Mouse (Mus musculus) hindbrain, embryonic 13.5 days (tissue): Measurements from ENCODE around the gene Myl9. TPM values are rescaled to one million over a fixed set of nuclear protein-coding genes. Genes with fewer than 3 reads are reported as not detected.
A peak's percentile ranks its signal among the peaks of the same experiment; 100 is the strongest.

Source experiments
- ATAC-seq: fragments of 200-750 bp; cut with Nextera tagmentation; 2 replicates; pipeline ENCODE4 v1.8.0; 2017; ENCODE audit warnings: moderate TSS enrichment; ENCODE audit not compliant: low FRiP score
- H3K27ac ChIP-seq: fragments of 300-500 bp; sonication (generic); 2 replicates; pipeline ENCODE4 v1.5.1; 2015; ENCODE audit warnings: inconsistent platforms, mild to moderate bottlenecking, moderate library complexity
- H3K27me3 ChIP-seq: fragments of 300-500 bp; sonication (generic); 2 replicates; pipeline ENCODE4 v1.6.1; 2015; ENCODE audit warnings: mild to moderate bottlenecking, inconsistent platforms
- H3K36me3 ChIP-seq: fragments of 300-500 bp; sonication (generic); 2 replicates; pipeline ENCODE4 v1.6.1; 2015; ENCODE audit warnings: mild to moderate bottlenecking, inconsistent platforms
- H3K4me1 ChIP-seq: fragments of 300-500 bp; sonication (generic); replicated peaks from 2 replicates; pipeline ENCODE4 v1.6.1; 2015; ENCODE audit warnings: inconsistent platforms
- H3K4me2 ChIP-seq: fragments of 300-500 bp; sonication (generic); 2 replicates; pipeline ENCODE4 v1.6.1; 2015; ENCODE audit warnings: inconsistent platforms, mild to moderate bottlenecking, moderate library complexity
- H3K4me3 ChIP-seq: fragments of 300-500 bp; sonication (generic); 2 replicates; pipeline ENCODE4 v1.5.1; 2015; ENCODE audit warnings: mild to moderate bottlenecking, inconsistent platforms
- H3K9ac ChIP-seq: fragments of 300-500 bp; sonication (generic); 2 replicates; pipeline ENCODE4 v1.6.1; 2015; ENCODE audit warnings: mild to moderate bottlenecking, inconsistent platforms
- H3K9me3 ChIP-seq: fragments of 300-500 bp; sonication (generic); 2 replicates; pipeline ENCODE4 v1.6.1; 2016; ENCODE audit warnings: inconsistent platforms
- WGBS: fragments of 180-500 bp; shearing (Covaris S2); methylation state at CpG from one replicate; pipeline ENCODE4 v1.1.7; 2015; 5-methylcytosine and 5-hydroxymethylcytosine counted together
- polyA plus RNA-seq: library from polyadenylated mRNA; unstranded; fragments of >200 nt; fragmentation: Nextera tagmentation; extraction: Ambion mirVana; gene quantifications from 2 replicates; pipeline ENCODE4 v1.2.1, GENCODE M21; 2015

Myl9 gene
- 39.1 and 53.3 TPM in 2 replicates for polyA plus RNA-seq

DNA sequence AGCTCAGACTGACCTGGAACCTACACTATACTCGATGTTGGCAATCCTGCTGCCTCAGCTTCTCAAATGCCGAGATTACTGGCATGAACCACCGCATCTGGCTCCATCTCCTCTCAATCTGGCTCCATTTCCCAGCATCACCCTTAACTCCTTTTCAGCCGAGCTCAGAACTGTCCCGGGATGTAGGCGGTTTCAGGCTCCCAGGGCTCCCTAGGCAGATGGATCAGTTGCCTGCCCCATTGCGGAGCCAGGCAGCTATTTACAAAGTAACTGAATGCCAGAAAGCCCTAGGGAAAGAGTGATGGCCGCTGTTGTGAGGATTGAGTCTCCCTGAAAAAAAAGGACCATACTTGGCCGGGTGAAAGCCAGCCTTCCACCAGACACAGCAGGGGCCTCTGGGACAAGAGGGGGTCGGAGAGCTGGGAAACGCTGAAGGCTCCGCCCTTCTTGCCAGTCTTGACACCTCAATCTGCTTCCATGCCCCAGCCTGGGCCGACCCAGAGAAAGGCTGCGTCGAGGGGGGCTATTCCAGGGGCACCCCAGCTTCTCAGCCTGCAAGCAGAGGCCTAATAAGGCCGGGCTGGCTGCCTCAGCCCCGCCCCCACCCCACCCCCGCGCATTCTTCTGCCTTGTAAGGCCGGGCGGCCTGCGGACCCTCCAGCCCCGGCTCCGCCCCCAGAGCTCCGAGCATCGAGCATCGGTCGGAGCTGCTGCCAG is at the start of gene Myl9:
Gene Myl9 (plus strand): TSS at position 683 of the 717 bp plus-strand sequence.
- Histone ChIP-seq H3K27me3 (peaks cover 17% of the 10 kb centered on the region), H3K9me3 (no peaks in the 10 kb centered on the region), H3K4me3 (peak within 1 kb of the TSS; percentile 37), H3K36me3 (no peaks in the 10 kb centered on the region), H3K4me2 (peak within 1 kb of the TSS; percentile 69), H3K9ac (peak within 1 kb of the TSS; percentile 64), H3K4me1 (peaks cover 28% of the 10 kb centered on the region), H3K27ac (peak within 1 kb of the TSS; percentile 27; the same call in 1 of the 2 replicates)
- peak; percentile 78 for ATAC-seq
- 1% methylated on average over 28 of the region's 28 CpGs for WGBS

DNA sequence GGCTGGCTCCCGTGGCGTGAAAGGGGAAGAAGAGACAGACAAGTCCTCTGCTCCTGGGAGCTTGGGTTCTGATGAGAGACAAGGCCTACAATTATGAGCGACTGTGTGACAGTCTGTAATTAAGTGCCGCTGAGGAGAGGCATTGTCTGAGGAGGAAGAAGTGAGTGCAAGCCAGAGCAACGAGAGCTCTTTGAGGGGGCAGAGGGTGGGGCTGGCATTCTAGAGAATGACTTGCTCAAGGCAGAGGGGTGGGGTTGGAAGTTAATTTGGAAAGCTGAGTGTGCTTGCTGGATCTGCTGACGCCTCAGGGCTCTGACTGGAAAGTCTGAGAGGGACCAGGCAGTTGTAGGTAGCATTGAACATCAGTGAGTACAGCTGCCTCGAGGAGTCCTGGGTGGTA is 48.9 kb upstream of the Myl9 start:
- no peak for ATAC-seq
- H3K27ac ChIP-seq: peak overlapping the region; percentile 66
- peaks cover 79% of the 10 kb centered on the region for H3K4me1 ChIP-seq
- no peaks in the 10 kb centered on the region for H3K9me3 ChIP-seq
- H3K27me3 ChIP-seq: no peaks in the 10 kb centered on the region
- peak overlapping the region; percentile 89 for H3K4me2 ChIP-seq
- H3K9ac ChIP-seq: peak overlapping the region; percentile 61
- 19% methylated on average over 7 of the region's 7 CpGs for WGBS
- H3K36me3 ChIP-seq: peaks cover 6% of the 10 kb centered on the region; the same call in 1 of the 2 replicates
- H3K4me3 ChIP-seq: 0 out of 2 replicates have a peak overlapping the region, but pooled peaks have one; percentile 8

DNA sequence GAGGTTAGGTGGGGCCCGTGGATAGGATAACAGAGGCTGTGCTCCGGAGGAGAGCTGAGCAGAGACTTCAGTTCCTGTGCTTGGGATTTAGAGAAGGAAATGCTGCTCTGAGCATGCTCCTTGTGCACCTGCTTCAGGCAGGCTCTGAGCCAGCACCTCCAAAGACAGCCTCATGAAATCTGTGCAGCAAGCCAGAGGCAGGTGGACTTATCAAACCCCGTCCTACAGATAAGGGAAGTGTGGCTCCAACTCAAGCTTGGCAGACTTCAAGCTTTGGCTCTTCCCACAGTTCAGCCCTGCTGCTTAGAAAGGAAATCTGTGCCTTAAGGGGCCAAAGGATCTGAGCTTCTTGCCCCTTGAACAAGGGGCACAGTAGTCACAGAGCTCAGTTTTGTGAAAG is 48.3 kb upstream of the Myl9 start:
- Histone ChIP-seq H3K4me3 (no peak overlapping the region), H3K27me3 (no peaks in the 10 kb centered on the region), H3K4me1 (peaks cover 84% of the 10 kb centered on the region), H3K4me2 (peak overlapping the region; percentile 89), H3K36me3 (peaks cover 9% of the 10 kb centered on the region; the same call in 1 of the 2 replicates), H3K9ac (peak overlapping the region; percentile 61), H3K9me3 (no peaks in the 10 kb centered on the region), H3K27ac (peak overlapping the region; percentile 66)
- 69% methylated on average over 3 of the region's 3 CpGs for WGBS
- no peak for ATAC-seq

DNA sequence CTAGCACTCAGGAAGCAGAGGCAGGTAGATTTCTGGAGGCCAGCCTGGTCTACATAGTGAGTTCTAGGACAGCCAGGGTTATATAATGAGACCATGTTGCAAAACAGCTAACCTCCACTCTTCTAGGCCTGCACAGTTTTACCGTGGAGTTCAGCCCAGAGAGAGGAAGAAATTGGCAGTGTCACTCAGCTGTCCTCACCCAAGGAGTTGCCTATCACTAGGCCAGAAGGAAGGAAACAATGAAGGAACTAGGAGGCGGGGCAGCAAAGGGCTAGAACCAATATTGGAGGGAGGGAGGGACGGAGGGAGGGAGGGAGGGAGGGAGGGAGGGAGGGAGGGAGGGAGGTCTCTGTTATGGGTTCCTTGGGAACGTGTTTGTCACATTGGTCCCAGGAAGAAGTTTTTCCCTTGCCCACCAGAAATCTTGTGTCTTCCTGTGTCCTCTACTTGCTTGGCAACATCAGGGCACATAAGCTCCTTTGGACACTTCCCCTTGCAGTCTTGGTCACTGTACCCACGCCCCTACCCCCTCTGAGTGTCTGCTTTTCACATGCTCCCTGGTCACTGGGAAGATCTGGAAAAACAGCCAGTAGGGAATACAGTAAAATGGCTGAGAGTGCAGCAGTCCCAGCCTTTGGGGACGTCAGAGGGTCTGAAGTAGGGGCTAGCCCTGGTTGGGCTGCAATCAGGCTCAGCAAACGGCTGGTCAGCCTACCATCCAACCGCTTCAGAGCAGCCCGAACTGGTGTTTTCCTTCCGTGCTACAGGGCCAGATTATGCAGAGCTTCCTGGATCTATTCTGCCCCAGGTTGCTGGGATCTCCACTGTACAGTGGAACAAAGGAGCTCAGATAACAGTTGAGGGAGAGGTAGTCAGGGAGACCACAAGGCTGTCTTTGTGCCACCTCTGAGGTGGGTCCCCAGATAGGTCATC is 45.4 kb upstream of the Myl9 start:
- WGBS: 55% methylated on average over 9 of the region's 10 CpGs
- no peak for ATAC-seq
- Histone ChIP-seq H3K27ac (peak overlapping the region; percentile 64), H3K4me3 (no peak overlapping the region), H3K4me2 (no peak overlapping the region), H3K9me3 (no peaks in the 10 kb centered on the region), H3K27me3 (no peaks in the 10 kb centered on the region), H3K4me1 (peaks cover 81% of the 10 kb centered on the region), H3K9ac (peak overlapping the region; percentile 55; the same call in 1 of the 2 replicates), H3K36me3 (peaks cover 9% of the 10 kb centered on the region; the same call in 1 of the 2 replicates)

DNA sequence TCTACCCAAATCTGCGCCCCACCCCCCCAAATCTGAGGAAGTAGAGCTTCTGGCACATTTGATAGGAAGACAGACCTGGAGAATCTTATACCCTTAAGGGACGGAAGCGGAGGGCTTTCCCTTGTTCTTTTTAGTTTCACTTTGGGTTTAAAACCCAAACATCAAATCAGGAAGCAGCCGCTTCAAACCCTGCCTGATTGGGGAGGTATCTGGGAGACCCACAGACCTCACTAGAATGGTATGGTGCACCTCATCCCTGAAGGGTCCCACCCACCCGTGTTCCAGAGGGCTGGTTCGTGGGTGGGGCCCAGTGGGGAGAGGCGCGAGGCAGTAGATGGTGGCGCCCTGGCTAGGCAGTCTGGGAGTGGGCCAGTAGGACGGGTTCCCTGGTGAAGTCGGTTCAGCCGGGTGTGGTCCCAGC is 44.7 kb upstream of the Myl9 start:
- Histone ChIP-seq H3K4me2 (0 out of 2 replicates have a peak overlapping the region, but pooled peaks have one; percentile 13), H3K27me3 (no peaks in the 10 kb centered on the region), H3K4me3 (no peak overlapping the region), H3K9ac (0 out of 2 replicates have a peak overlapping the region, but pooled peaks have one; percentile 55), H3K27ac (peak overlapping the region; percentile 64), H3K9me3 (no peaks in the 10 kb centered on the region), H3K4me1 (peaks cover 81% of the 10 kb centered on the region), H3K36me3 (peaks cover 9% of the 10 kb centered on the region; the same call in 1 of the 2 replicates)
- WGBS: 80% methylated on average over 12 of the region's 12 CpGs
- no peak; the same call in 1 of the 2 replicates for ATAC-seq

DNA sequence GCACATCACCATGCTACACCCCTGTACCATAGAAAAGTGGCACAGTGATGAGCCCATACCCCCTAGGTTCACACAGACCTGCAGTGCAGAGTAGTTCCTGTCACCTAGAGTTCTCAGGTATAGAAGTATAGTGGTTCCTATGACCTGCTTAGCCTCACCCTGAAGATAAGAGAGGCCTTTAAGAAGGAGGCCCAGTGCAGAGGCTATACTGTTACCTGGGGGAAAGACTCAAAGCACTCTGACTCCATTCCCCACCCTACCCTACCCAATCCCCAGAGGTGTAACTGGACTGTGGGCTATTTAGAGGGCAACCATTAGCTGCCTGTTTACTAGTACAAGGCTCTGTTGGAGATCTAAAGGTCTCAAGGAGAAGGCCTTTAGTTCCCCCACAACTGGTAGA is 43.6 kb upstream of the Myl9 start:
- Histone ChIP-seq H3K9me3 (no peaks in the 10 kb centered on the region), H3K27me3 (no peaks in the 10 kb centered on the region), H3K9ac (no peak overlapping the region), H3K4me2 (no peak overlapping the region), H3K4me1 (peaks cover 81% of the 10 kb centered on the region), H3K4me3 (no peak overlapping the region), H3K27ac (no peak overlapping the region; the same call in 1 of the 2 replicates), H3K36me3 (peaks cover 9% of the 10 kb centered on the region; the same call in 1 of the 2 replicates)
- no peak for ATAC-seq

DNA sequence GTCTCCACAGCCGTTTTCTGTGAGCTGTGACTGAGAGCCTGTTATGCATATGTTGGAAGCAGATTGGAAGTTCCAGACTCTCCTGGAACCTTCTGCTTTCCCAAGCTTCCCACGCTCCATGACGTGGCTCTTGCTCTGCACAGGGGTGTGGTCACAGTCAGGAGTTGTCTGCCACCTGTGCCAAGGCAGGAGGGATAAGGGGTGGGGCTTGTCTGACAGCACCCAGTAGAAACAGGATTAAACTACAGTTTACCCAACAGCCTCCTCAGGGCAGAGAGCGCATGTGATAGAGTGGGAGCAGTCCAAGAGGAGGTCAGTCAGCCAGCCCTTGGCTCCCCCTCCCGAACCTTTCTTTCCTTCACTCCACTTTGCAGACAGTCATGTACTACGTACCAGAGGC is 43.1 kb upstream of the Myl9 start:
- peak overlapping the region; percentile 31; the same call in 1 of the 2 replicates for H3K27ac ChIP-seq
- H3K9ac ChIP-seq: 0 out of 2 replicates have a peak overlapping the region, but pooled peaks have one; percentile 9
- no peaks in the 10 kb centered on the region for H3K27me3 ChIP-seq
- H3K36me3 ChIP-seq: peaks cover 14% of the 10 kb centered on the region; the same call in 1 of the 2 replicates
- no peak overlapping the region for H3K4me3 ChIP-seq
- 0 out of 2 replicates have a peak, but pooled peaks have one; percentile 26 for ATAC-seq
- no peak overlapping the region for H3K4me2 ChIP-seq
- no peaks in the 10 kb centered on the region for H3K9me3 ChIP-seq
- peaks cover 81% of the 10 kb centered on the region for H3K4me1 ChIP-seq
- WGBS: 78% methylated on average over 6 of the region's 6 CpGs

DNA sequence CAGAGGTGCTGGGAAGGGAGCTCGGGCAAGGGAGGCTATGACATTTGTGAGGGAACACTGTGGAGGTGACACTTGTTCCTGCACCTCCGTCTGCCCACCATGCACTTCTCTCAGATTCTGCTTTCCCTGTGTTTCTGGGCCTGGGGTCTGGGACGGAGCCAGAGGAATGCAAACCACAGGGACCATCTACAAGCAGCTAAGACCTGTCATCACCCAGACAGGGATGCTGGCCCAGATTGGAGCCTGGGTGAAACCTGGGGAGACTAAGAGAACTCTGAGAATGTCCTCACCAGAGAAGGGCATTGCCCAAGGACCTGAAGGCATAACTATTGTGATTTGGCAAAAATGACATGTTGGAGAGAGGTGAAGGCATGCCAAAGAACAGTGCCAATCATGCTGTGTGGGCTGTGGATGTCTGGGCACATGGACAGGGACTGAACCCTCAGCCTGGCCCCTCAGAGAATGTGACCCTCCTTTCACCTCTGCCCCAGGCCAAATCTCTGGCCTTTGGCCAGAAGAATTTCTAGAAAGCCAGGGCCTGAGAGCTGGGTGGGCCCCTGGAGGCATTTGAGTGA is 39.4 kb upstream of the Myl9 start:
- Histone ChIP-seq H3K27ac (no peak overlapping the region), H3K4me2 (no peak overlapping the region), H3K9ac (peak overlapping the region; percentile 35; the same call in 1 of the 2 replicates), H3K36me3 (peaks cover 8% of the 10 kb centered on the region; the same call in 1 of the 2 replicates), H3K9me3 (no peaks in the 10 kb centered on the region), H3K4me1 (peaks cover 75% of the 10 kb centered on the region), H3K27me3 (no peaks in the 10 kb centered on the region), H3K4me3 (no peak overlapping the region)
- ATAC-seq: no peak
- WGBS: 76% methylated on average over 3 of the region's 3 CpGs

DNA sequence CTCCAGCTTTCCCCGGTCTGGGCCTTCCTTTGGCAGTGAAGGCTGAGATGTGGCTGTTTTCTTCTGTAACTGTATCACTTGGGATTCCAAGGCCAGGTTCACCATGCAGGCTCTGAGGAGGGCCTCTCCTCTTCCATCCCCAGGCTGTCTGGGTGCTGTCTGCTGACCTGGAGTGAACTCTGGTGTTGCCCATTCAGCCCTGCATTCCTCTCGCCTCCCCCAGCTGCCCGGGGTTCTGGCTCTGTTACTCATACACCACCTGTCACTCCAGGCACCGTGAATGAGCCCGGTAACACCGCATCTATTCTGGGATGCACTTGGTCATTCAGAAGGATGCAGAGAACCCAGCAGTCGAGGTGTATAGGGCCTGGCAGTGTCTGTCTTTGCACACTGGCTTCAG is 38.4 kb upstream of the Myl9 start:
- 39% methylated on average over 7 of the region's 7 CpGs for WGBS
- 0 out of 2 replicates have a peak, but pooled peaks cover 5% of the 10 kb centered on the region for H3K36me3 ChIP-seq
- ATAC-seq: no peak
- H3K9ac ChIP-seq: no peak overlapping the region
- no peak overlapping the region for H3K4me3 ChIP-seq
- H3K27ac ChIP-seq: no peak overlapping the region
- no peaks in the 10 kb centered on the region for H3K9me3 ChIP-seq
- no peak overlapping the region for H3K4me2 ChIP-seq
- no peaks in the 10 kb centered on the region for H3K27me3 ChIP-seq
- H3K4me1 ChIP-seq: peaks cover 79% of the 10 kb centered on the region

DNA sequence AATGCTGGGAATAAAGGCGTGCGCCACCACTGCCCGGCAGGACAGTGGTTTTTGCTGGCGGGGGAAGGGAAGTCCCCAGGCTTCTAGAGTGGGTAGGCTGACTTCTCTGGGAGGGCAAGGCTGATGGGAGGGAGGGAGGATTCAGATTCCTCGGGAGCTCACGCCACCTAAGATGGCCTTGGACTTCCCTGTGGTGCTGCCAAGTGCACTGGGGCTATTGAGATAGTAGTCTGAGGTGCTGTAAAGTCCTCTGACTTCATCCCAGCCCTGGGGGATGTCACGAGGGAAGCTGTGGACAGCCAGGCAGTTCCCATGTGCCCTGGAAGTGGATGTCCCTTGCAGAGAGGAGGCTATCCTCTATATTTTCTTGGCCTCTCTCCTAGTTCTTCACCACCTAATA is 37.2 kb upstream of the Myl9 start:
- H3K27me3 ChIP-seq: no peaks in the 10 kb centered on the region
- H3K27ac ChIP-seq: no peak overlapping the region
- no peak overlapping the region for H3K9ac ChIP-seq
- WGBS: 78% methylated on average over 7 of the region's 7 CpGs
- H3K36me3 ChIP-seq: 0 out of 2 replicates have a peak, but pooled peaks cover 5% of the 10 kb centered on the region
- no peak for ATAC-seq
- H3K4me2 ChIP-seq: no peak overlapping the region
- peaks cover 79% of the 10 kb centered on the region for H3K4me1 ChIP-seq
- H3K9me3 ChIP-seq: no peaks in the 10 kb centered on the region
- H3K4me3 ChIP-seq: no peak overlapping the region

DNA sequence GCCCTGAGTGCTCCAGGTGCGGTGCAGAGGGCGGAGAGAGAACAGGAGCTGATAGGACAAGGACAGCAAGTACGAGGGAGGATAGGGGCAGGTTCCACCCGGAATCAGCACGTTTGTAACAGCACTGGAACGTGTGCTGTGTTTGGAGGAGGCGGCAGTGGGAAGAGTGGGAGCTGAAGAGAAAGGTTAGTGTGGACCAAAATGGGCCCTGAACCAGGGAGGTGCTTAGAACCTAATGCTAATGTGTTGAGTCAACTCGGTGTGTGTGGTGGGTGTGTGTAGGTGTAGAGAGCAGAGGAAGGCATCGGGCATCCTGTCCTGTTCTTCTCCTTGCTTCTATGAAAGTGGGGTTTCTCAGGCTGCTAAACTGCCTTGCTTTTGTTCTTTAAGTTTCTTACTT is 34.0 kb upstream of the Myl9 start:
- no peak overlapping the region for H3K4me3 ChIP-seq
- H3K27ac ChIP-seq: peak overlapping the region; percentile 37; the same call in 1 of the 2 replicates
- WGBS: 88% methylated on average over 9 of the region's 9 CpGs

More for the DNA sequence above, 34.0 kb upstream of the Myl9 start:
- Histone ChIP-seq H3K9me3 (no peaks in the 10 kb centered on the region), H3K36me3 (peaks cover 24% of the 10 kb centered on the region), H3K4me2 (no peak overlapping the region), H3K4me1 (peaks cover 65% of the 10 kb centered on the region), H3K9ac (no peak overlapping the region), H3K27me3 (no peaks in the 10 kb centered on the region)
- no peak for ATAC-seq
